Mouse (Mus musculus): ENCODE data around the gene St6galnac3.

- TF ChIP-seq CTCF (IDR thresholded peaks at IDR 0.05; ENCODE audit: insufficient read depth, low read length) (no peak), POLR2A (IDR thresholded peaks at IDR 0.05; ENCODE audit: borderline replicate concordance, extremely low read depth, low read depth, low read length) (no peak)
Measured at GRCm38 (mm10) chr3:153513501-153514060, 211.4 kb downstream of the St6galnac3 start.

Data from lung, adult 2 months (tissue).